Mouse (Mus musculus): ENCODE data around the gene Esrp2.

DNA sequence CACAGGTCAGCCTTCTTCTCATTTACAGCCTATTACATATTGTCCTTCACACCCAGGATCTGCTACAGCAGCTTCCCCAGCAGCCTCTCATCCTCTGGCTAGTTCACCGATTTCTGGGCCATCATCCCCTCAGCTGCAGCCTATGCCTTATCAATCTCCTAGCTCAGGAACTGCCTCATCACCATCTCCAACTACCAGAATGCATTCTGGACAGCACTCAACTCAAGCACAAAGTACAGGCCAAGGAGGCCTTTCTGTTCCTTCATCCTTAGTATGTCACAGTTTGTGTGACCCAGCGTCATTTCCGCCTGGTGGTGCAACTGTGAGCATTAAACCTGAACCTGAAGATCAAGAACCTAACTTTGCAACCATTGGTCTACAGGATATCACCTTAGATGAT lies 28.0 kb downstream of the Esrp2 start:
- TF ChIP-seq POLR2A (IDR thresholded peaks at IDR 0.05; ENCODE audit: extremely low read depth, insufficient read depth, low read length) (no peak), CTCF (IDR thresholded peaks at IDR 0.05; ENCODE audit: extremely low read depth, insufficient read depth, low read length) (no peak)

All from cortical plate, adult 2 months (tissue).